Mouse (Mus musculus): ENCODE data around the gene Cenpn. TPM values are rescaled to one million over a fixed set of nuclear protein-coding genes. Genes with fewer than 3 reads are reported as not detected.

Gene Cenpn
- polyA plus RNA-seq, 1 experiment from 2014 or later: 28.8 TPM

- 67% methylated on average over 9 of the region's 9 CpGs for WGBS
- Histone ChIP-seq H3K9ac (ENCODE audit: low read length) (no peak overlapping the region), H3K27me3 (ENCODE audit: control insufficient read depth, insufficient read depth, low read length) (no peaks in the 10 kb centered on the region), H3K4me3 (ENCODE audit: low read length) (no peak overlapping the region), H3K36me3 (ENCODE audit: control insufficient read depth, insufficient read depth) (peaks cover 29% of the 10 kb centered on the region), H3K9me3 (replicated peaks; ENCODE audit: control insufficient read depth, low read length) (peaks cover 4% of the 10 kb centered on the region; the same call in 1 of the 2 replicates), H3K4me2 (ENCODE audit: low read depth, low read length) (no peak overlapping the region), H3K4me1 (ENCODE audit: control insufficient read depth, insufficient read depth, low read length) (no peaks in the 10 kb centered on the region), H3K27ac (ENCODE audit: low read length) (no peak overlapping the region)
- no peak for ATAC-seq (replicated peaks; ENCODE audit: extremely low read depth, insufficient read depth, low FRiP score)
Measured at GRCm38 (mm10) chr8:116892636-116893035, 28.9 kb upstream of the Cenpn start.

- Histone ChIP-seq H3K9me3 (replicated peaks; ENCODE audit: control insufficient read depth, low read length) (peaks cover 4% of the 10 kb centered on the region; the same call in 1 of the 2 replicates), H3K9ac (ENCODE audit: low read length) (no peak overlapping the region), H3K36me3 (ENCODE audit: control insufficient read depth, insufficient read depth) (peaks cover 21% of the 10 kb centered on the region), H3K4me3 (ENCODE audit: low read length) (no peak overlapping the region), H3K27ac (ENCODE audit: low read length) (no peak overlapping the region), H3K4me2 (ENCODE audit: low read depth, low read length) (no peak overlapping the region), H3K4me1 (ENCODE audit: control insufficient read depth, insufficient read depth, low read length) (no peaks in the 10 kb centered on the region), H3K27me3 (ENCODE audit: control insufficient read depth, insufficient read depth, low read length) (no peaks in the 10 kb centered on the region)
- no peak for ATAC-seq (replicated peaks; ENCODE audit: extremely low read depth, insufficient read depth, low FRiP score)
- 85% methylated on average over 11 of the region's 11 CpGs for WGBS
Measured at GRCm38 (mm10) chr8:116893938-116894337, 27.6 kb upstream of the Cenpn start.

GRCm38 (mm10) chr8:116895521-116895920, 26.0 kb upstream of the Cenpn start:
- peaks cover 4% of the 10 kb centered on the region; the same call in 1 of the 2 replicates for H3K9me3 ChIP-seq (replicated peaks; ENCODE audit: control insufficient read depth, low read length)
- H3K4me2 ChIP-seq (ENCODE audit: low read depth, low read length): no peak overlapping the region
- H3K4me3 ChIP-seq (ENCODE audit: low read length): no peak overlapping the region
- no peak overlapping the region for H3K27ac ChIP-seq (ENCODE audit: low read length)
- H3K9ac ChIP-seq (ENCODE audit: low read length): no peak overlapping the region
- no peaks in the 10 kb centered on the region for H3K4me1 ChIP-seq (ENCODE audit: control insufficient read depth, insufficient read depth, low read length)
- H3K27me3 ChIP-seq (ENCODE audit: control insufficient read depth, insufficient read depth, low read length): no peaks in the 10 kb centered on the region
- WGBS: 82% methylated on average over 6 of the region's 6 CpGs
- peaks cover 15% of the 10 kb centered on the region for H3K36me3 ChIP-seq (ENCODE audit: control insufficient read depth, insufficient read depth)
- no peak for ATAC-seq (replicated peaks; ENCODE audit: extremely low read depth, insufficient read depth, low FRiP score)

- WGBS: 83% methylated on average over 4 of the region's 4 CpGs
Measured at GRCm38 (mm10) chr8:116904736-116905135, 16.8 kb upstream of the Cenpn start.

GRCm38 (mm10) chr8:116905252-116905651, 16.3 kb upstream of the Cenpn start:
- no peak for ATAC-seq (replicated peaks; ENCODE audit: extremely low read depth, insufficient read depth, low FRiP score)
- Histone ChIP-seq H3K4me1 (ENCODE audit: control insufficient read depth, insufficient read depth, low read length) (peaks cover 5% of the 10 kb centered on the region), H3K9me3 (replicated peaks; ENCODE audit: control insufficient read depth, low read length) (peaks cover 5% of the 10 kb centered on the region; the same call in 1 of the 2 replicates), H3K4me3 (ENCODE audit: low read length) (no peak overlapping the region), H3K27ac (ENCODE audit: low read length) (no peak overlapping the region), H3K4me2 (ENCODE audit: low read depth, low read length) (no peak overlapping the region), H3K9ac (ENCODE audit: low read length) (no peak overlapping the region), H3K36me3 (ENCODE audit: control insufficient read depth, insufficient read depth) (peaks cover 21% of the 10 kb centered on the region), H3K27me3 (ENCODE audit: control insufficient read depth, insufficient read depth, low read length) (no peaks in the 10 kb centered on the region)
- 79% methylated on average over 4 of the region's 4 CpGs for WGBS

More at GRCm38 (mm10) chr8:116904736-116905135, 16.8 kb upstream of the Cenpn start:
- Histone ChIP-seq H3K27ac (ENCODE audit: low read length) (no peak overlapping the region), H3K36me3 (ENCODE audit: control insufficient read depth, insufficient read depth) (peaks cover 17% of the 10 kb centered on the region), H3K27me3 (ENCODE audit: control insufficient read depth, insufficient read depth, low read length) (no peaks in the 10 kb centered on the region), H3K4me1 (ENCODE audit: control insufficient read depth, insufficient read depth, low read length) (peaks cover 5% of the 10 kb centered on the region), H3K4me2 (ENCODE audit: low read depth, low read length) (no peak overlapping the region), H3K9ac (ENCODE audit: low read length) (no peak overlapping the region), H3K9me3 (replicated peaks; ENCODE audit: control insufficient read depth, low read length) (peaks cover 5% of the 10 kb centered on the region; the same call in 1 of the 2 replicates), H3K4me3 (ENCODE audit: low read length) (no peak overlapping the region)
- ATAC-seq (replicated peaks; ENCODE audit: extremely low read depth, insufficient read depth, low FRiP score): no peak

GRCm38 (mm10) chr8:116905836-116906235, 15.7 kb upstream of the Cenpn start:
- H3K4me1 ChIP-seq (ENCODE audit: control insufficient read depth, insufficient read depth, low read length): peaks cover 5% of the 10 kb centered on the region
- 88% methylated on average over 4 of the region's 4 CpGs for WGBS

GRCm38 (mm10) chr8:116921005-116921336, 559 bp upstream of the Cenpn start:
- Histone ChIP-seq H3K4me2 (ENCODE audit: low read depth, low read length) (peak overlapping the region; percentile 85), H3K9me3 (replicated peaks; ENCODE audit: control insufficient read depth, low read length) (no peaks in the 10 kb centered on the region), H3K27ac (ENCODE audit: low read length) (peak overlapping the region; percentile 96), H3K4me3 (ENCODE audit: low read length) (peak overlapping the region; percentile 73), H3K9ac (ENCODE audit: low read length) (peak overlapping the region; percentile 91), H3K4me1 (ENCODE audit: control insufficient read depth, insufficient read depth, low read length) (peaks cover 16% of the 10 kb centered on the region), H3K27me3 (ENCODE audit: control insufficient read depth, insufficient read depth, low read length) (no peaks in the 10 kb centered on the region), H3K36me3 (ENCODE audit: control insufficient read depth, insufficient read depth) (peaks cover 10% of the 10 kb centered on the region; the same call in 1 of the 2 replicates)
- WGBS: under 1% methylated on average over 22 of the region's 22 CpGs
- ATAC-seq (replicated peaks; ENCODE audit: extremely low read depth, insufficient read depth, low FRiP score): peak; percentile 53

More at GRCm38 (mm10) chr8:116905836-116906235, 15.7 kb upstream of the Cenpn start:
- Histone ChIP-seq H3K36me3 (ENCODE audit: control insufficient read depth, insufficient read depth) (peaks cover 26% of the 10 kb centered on the region), H3K27ac (ENCODE audit: low read length) (no peak overlapping the region), H3K27me3 (ENCODE audit: control insufficient read depth, insufficient read depth, low read length) (no peaks in the 10 kb centered on the region), H3K4me2 (ENCODE audit: low read depth, low read length) (no peak overlapping the region), H3K9ac (ENCODE audit: low read length) (no peak overlapping the region), H3K4me3 (ENCODE audit: low read length) (no peak overlapping the region), H3K9me3 (replicated peaks; ENCODE audit: control insufficient read depth, low read length) (peaks cover 5% of the 10 kb centered on the region; the same call in 1 of the 2 replicates)
- no peak for ATAC-seq (replicated peaks; ENCODE audit: extremely low read depth, insufficient read depth, low FRiP score)

GRCm38 (mm10) chr8:116922060-116922757, 679 bp downstream of the Cenpn start:
- Histone ChIP-seq H3K9ac (ENCODE audit: low read length) (peak overlapping the region; percentile 91), H3K4me3 (ENCODE audit: low read length) (peak overlapping the region; percentile 73), H3K27me3 (ENCODE audit: control insufficient read depth, insufficient read depth, low read length) (no peaks in the 10 kb centered on the region), H3K4me1 (ENCODE audit: control insufficient read depth, insufficient read depth, low read length) (peaks cover 16% of the 10 kb centered on the region), H3K9me3 (replicated peaks; ENCODE audit: control insufficient read depth, low read length) (no peaks in the 10 kb centered on the region), H3K4me2 (ENCODE audit: low read depth, low read length) (peak overlapping the region; percentile 85), H3K36me3 (ENCODE audit: control insufficient read depth, insufficient read depth) (peaks cover 12% of the 10 kb centered on the region), H3K27ac (ENCODE audit: low read length) (peak overlapping the region; percentile 96)
- 28% methylated on average over 17 of the region's 17 CpGs for WGBS
- no peak for ATAC-seq (replicated peaks; ENCODE audit: extremely low read depth, insufficient read depth, low FRiP score)

GRCm38 (mm10) chr8:116923526-116923925, 2.0 kb downstream of the Cenpn start:
- no peak overlapping the region for H3K9ac ChIP-seq (ENCODE audit: low read length)
- ATAC-seq (replicated peaks; ENCODE audit: extremely low read depth, insufficient read depth, low FRiP score): no peak
- peaks cover 18% of the 10 kb centered on the region for H3K36me3 ChIP-seq (ENCODE audit: control insufficient read depth, insufficient read depth)
- WGBS: 76% methylated on average over 8 of the region's 8 CpGs
- H3K9me3 ChIP-seq (replicated peaks; ENCODE audit: control insufficient read depth, low read length): no peaks in the 10 kb centered on the region
- H3K4me1 ChIP-seq (ENCODE audit: control insufficient read depth, insufficient read depth, low read length): peaks cover 16% of the 10 kb centered on the region
- no peak overlapping the region for H3K4me3 ChIP-seq (ENCODE audit: low read length)
- no peak overlapping the region for H3K4me2 ChIP-seq (ENCODE audit: low read depth, low read length)
- H3K27ac ChIP-seq (ENCODE audit: low read length): no peak overlapping the region
- H3K27me3 ChIP-seq (ENCODE audit: control insufficient read depth, insufficient read depth, low read length): no peaks in the 10 kb centered on the region
